Mouse (Mus musculus) forebrain, embryonic 11.5 days (tissue): ENCODE results near the gene Slc9a4. TPM values are rescaled to one million over a fixed set of nuclear protein-coding genes. Genes with fewer than 3 reads are reported as not detected.
"Not testable (repeated sequence)": the region's sequence is repeated elsewhere in the genome, so short reads cannot be mapped to it uniquely, and the experiment has no call there.

Experiments
- ATAC-seq: fragments of 200-750 bp; cut with Nextera tagmentation; replicated peaks from 2 replicates; pipeline ENCODE4 v1.8.0; 2017; ENCODE audit warnings: moderate TSS enrichment; ENCODE audit not compliant: low FRiP score
- DNase-seq: peaks from one replicate; pipeline ENCODE4 v3.0.0-alpha.2; 2017; ENCODE audit warnings: low spot score
- H3K27ac ChIP-seq: fragments of 300-500 bp; sonication (generic); 2 replicates; pipeline ENCODE4 v1.5.1; 2014; ENCODE audit warnings: low read depth, low read length
- H3K27me3 ChIP-seq: fragments of 300-500 bp; sonication (generic); 2 replicates; pipeline ENCODE4 v1.6.1; 2014; ENCODE audit warnings: mild to moderate bottlenecking, low read length, mixed read lengths; ENCODE audit not compliant: control insufficient read depth, insufficient read depth
- H3K36me3 ChIP-seq: fragments of 300-500 bp; sonication (generic); 2 replicates; pipeline ENCODE4 v1.6.1; 2014; ENCODE audit warnings: mild to moderate bottlenecking, low read length, moderate library complexity, mixed read lengths; ENCODE audit not compliant: control insufficient read depth, insufficient read depth
- H3K4me1 ChIP-seq: fragments of 300-500 bp; sonication (generic); replicated peaks from 2 replicates; pipeline ENCODE4 v1.6.1; 2014; ENCODE audit warnings: low read length, mixed read lengths; ENCODE audit not compliant: control insufficient read depth, insufficient read depth
- H3K4me2 ChIP-seq: fragments of 300-500 bp; sonication (generic); 2 replicates; pipeline ENCODE4 v1.6.1; 2014; ENCODE audit warnings: low read depth, mild to moderate bottlenecking, low read length, moderate library complexity, mixed read lengths; ENCODE audit not compliant: severe bottlenecking
- H3K4me3 ChIP-seq: fragments of 300-500 bp; sonication (generic); 2 replicates; pipeline ENCODE4 v1.5.1; 2014; ENCODE audit warnings: low read depth, low read length
- H3K9ac ChIP-seq: fragments of 300-500 bp; sonication (generic); 2 replicates; pipeline ENCODE4 v1.6.1; 2014; ENCODE audit warnings: low read length
- H3K9me3 ChIP-seq: fragments of 300-500 bp; sonication (generic); 2 replicates; pipeline ENCODE4 v1.6.1; 2016; ENCODE audit warnings: low read length, mixed read lengths; ENCODE audit not compliant: control insufficient read depth
- WGBS: fragments of 180-500 bp; shearing (Covaris S2); extraction: QIAGEN DNeasy Blood & Tissue Kit; methylation state at CpG from one replicate; pipeline ENCODE4 v1.1.7; 2014; 5-methylcytosine and 5-hydroxymethylcytosine counted together
- polyA plus RNA-seq: library from polyadenylated mRNA; unstranded; fragments of >200 nt; fragmentation: Nextera tagmentation; extraction: Ambion mirVana; gene quantifications from 2 replicates; pipeline ENCODE4 v1.2.1, GENCODE M21; 2014

Slc9a4 gene
- polyA plus RNA-seq, 1 experiment from 2014 or later, result not detected

DNA sequence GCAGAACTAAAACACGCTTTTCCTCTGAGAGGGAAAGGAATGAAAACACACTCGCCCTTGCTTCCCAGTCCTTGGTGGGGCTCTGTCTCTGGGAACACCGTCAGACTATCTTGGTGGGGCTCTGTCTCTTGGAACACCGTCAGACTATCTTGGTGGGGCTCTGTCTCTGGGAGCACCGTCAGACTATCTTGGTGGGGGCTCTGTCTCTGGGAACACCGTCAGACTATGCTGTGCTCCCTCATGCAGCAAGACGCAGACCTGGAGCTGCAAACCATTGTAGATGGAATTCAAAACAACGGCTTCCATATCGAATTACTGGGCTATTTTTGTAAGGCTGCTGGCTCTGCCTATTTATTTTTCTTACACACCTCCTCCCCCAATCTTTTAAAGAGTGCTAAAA is 79.6 kb downstream of the Slc9a4 start:
- Histone ChIP-seq H3K27me3 (no peaks in the 10 kb centered on the region), H3K9ac (no peak overlapping the region), H3K4me2 (no peak overlapping the region), H3K27ac (no peak overlapping the region), H3K9me3 (no peaks in the 10 kb centered on the region), H3K36me3 (no peaks in the 10 kb centered on the region), H3K4me3 (no peak overlapping the region), H3K4me1 (no peaks in the 10 kb centered on the region)
- DNase-seq, result no peak
- WGBS, result 79% methylated on average over 9 of the region's 9 CpGs
- ATAC-seq, result no peak

DNA sequence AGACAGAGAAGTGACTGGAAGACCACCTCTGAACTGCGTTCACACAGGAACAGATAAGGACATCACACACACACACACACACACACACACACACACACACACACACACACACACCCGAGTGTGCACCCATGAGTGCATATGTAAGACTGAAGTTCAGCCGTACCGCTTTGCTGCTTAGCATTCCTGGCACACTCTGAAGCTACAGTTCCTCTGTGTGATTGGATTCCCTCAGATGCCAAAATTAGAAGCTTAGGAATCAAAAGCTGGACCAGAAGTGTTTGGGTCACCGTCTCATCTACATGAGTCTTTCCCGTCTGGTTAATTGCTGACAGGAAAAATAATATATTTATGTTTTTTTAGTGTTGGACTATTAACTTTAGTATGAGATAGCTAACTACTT is 81.0 kb downstream of the Slc9a4 start:
- DNase-seq (no peak), ATAC-seq (no peak)
- Histone ChIP-seq H3K27me3 (no peaks in the 10 kb centered on the region), H3K4me3 (no peak overlapping the region), H3K9me3 (no peaks in the 10 kb centered on the region), H3K9ac (no peak overlapping the region), H3K27ac (no peak overlapping the region), H3K4me1 (no peaks in the 10 kb centered on the region), H3K4me2 (no peak overlapping the region), H3K36me3 (no peaks in the 10 kb centered on the region)
- 91% methylated on average over 5 of the region's 6 CpGs for WGBS

DNA sequence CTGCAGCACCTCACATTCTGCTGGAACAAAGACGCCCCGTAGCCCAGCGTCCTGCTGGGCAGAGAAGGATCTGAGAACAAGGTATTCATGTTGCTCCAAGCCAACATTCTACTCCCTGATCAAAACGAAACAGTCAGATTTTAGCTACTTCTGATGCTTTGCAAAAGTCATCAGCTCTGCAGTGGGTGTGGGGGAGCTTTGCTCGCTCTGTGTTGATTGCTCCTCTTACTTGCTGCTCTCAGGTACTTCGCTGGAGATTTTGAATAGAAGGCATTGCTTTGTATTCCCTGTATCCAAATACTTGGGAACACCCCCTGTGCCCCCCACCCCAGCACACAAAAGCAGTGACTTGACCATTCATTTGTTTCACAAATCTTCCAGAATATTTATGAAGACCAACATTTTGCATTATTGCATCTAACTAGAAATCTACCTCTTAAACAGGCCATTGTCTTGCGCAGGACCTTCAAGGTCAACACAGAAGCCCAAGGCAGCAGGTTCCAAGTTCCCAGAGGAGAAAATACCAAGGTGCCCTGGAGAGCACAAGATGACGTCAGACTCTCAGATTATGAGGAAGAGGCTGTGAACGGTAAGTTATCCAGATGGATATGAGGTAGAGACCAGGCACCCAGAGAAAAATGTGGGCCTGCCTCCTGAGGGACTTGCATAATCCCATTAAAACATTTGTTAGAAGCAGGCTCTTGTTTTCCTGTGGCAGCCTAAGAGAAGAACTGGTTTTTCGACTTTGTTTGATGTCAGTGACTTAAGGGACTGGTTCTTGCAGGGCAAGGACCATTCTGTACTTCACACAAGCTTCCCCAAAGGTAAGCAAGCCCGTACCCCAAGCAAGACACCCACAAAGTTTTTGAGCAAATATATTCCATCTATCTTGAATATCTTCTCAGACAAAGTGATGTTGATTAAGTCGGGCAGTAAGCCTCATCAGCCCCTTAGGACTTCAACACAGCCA is 85.8 kb downstream of the Slc9a4 start:
- 38% methylated on average over 12 of the region's 12 CpGs for WGBS
- Histone ChIP-seq H3K9me3 (no peaks in the 10 kb centered on the region), H3K9ac (no peak overlapping the region), H3K36me3 (no peaks in the 10 kb centered on the region), H3K4me3 (no peak overlapping the region), H3K27me3 (no peaks in the 10 kb centered on the region), H3K4me1 (no peaks in the 10 kb centered on the region), H3K4me2 (no peak overlapping the region), H3K27ac (no peak overlapping the region)
- ATAC-seq (no peak), DNase-seq (no peak)

DNA sequence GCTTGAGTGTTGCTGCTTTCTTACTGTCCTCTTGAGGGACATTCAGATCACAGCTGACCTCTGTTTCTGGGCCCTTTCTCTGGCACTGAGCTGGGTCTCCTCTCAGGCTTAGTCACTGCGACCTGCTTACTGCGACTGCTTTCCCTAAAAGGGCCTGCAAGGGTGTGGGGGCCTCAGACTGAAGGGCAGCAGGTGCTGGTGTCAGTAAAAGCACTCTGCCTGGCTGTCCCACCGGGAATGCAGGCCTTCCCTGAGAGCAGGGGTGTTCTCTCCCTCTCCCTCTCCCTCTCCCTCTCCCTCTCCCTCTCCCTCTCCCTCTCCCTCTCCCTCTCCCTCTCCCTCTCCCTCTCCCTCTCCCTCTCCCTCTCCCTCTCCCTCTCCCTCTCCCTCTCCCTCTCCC is 87.6 kb downstream of the Slc9a4 start:
- H3K4me3 ChIP-seq, H3K9me3 ChIP-seq, H3K27me3 ChIP-seq, DNase-seq, H3K9ac ChIP-seq, ATAC-seq, H3K27ac ChIP-seq, H3K36me3 ChIP-seq, H3K4me2 ChIP-seq, H3K4me1 ChIP-seq: not testable (repeated sequence)
- 17% methylated on average over 3 of the region's 3 CpGs for WGBS

DNA sequence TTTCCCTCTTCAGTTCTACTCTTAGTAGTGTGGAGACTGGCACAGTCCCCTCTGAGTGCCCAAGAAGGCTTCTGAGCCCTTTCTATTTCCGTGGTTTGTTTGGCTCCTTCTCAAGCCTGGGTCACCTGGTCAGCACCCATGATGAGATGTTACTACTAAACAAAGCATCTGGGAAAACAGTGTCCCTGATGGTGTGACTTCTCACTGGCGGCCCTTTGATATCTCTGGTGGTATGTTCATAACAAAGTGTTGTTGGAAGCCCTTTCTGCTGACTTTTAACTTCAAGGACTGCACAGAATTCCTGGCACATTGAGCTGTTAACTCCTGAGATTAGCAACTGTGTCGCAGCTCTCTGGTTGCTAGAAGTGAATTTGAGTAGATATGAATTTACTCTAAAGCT is 90.1 kb downstream of the Slc9a4 start:
- ATAC-seq, result no peak
- Histone ChIP-seq H3K4me2 (no peak overlapping the region), H3K9ac (no peak overlapping the region), H3K27me3 (no peaks in the 10 kb centered on the region), H3K4me1 (no peaks in the 10 kb centered on the region), H3K9me3 (no peaks in the 10 kb centered on the region), H3K4me3 (no peak overlapping the region), H3K36me3 (no peaks in the 10 kb centered on the region), H3K27ac (no peak overlapping the region)
- DNase-seq, result no peak
- WGBS, result 91% methylated on average over 3 of the region's 3 CpGs

DNA sequence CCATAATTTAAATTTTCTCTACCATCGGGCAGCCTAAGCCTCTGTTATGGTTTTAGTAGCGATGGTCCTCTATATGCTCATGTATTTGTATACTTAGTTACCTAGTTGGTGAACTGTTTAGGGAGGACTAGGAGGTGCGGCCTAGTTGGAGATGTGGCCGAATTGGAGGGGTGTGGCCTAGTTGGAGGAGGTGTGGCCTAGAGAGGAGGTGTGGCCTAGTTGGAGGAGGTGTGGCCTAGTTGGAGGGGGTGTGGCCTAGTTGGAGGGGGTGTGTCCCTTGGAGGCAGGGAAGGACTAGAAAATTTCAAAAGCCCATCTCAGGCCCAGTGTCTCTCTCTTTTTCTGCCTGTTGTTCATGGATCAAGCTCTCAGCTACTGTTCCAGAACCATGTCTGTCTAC is 91.6 kb downstream of the Slc9a4 start:
- Histone ChIP-seq H3K9me3 (no peaks in the 10 kb centered on the region), H3K36me3 (no peaks in the 10 kb centered on the region), H3K4me2 (no peak overlapping the region), H3K4me3 (no peak overlapping the region), H3K9ac (no peak overlapping the region), H3K27ac (no peak overlapping the region), H3K4me1 (no peaks in the 10 kb centered on the region), H3K27me3 (no peaks in the 10 kb centered on the region)
- ATAC-seq, result no peak
- DNase-seq, result no peak
- WGBS, result 91% methylated on average over 4 of the region's 4 CpGs

DNA sequence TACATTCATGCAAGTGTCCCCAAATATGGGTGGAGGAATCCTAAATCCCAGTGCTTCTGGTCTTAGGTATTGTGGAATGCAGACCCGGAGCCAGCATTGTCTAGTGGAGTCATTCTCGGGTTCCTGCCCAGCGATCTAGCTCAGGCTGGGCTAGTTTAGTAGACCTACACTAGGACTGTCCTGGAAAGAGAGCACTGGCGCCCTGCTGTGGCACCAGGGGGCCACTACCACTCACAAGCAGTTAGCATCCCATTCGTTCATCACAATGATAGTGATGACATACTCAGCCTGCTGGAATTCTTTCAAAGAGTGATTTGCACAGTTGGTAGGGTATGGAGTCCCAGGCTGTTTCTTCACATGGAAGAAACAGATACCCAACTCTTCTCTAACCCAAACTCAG is 97.4 kb downstream of the Slc9a4 start:
- no peak for ATAC-seq
- Histone ChIP-seq H3K4me1 (peaks cover 7% of the 10 kb centered on the region), H3K36me3 (no peaks in the 10 kb centered on the region), H3K9ac (no peak overlapping the region), H3K27me3 (peaks cover 31% of the 10 kb centered on the region), H3K4me2 (no peak overlapping the region), H3K27ac (no peak overlapping the region), H3K4me3 (no peak overlapping the region), H3K9me3 (no peaks in the 10 kb centered on the region)
- no peak for DNase-seq
- 46% methylated on average over 5 of the region's 5 CpGs for WGBS
